ENCODE assay signal across 9 mouse cellular contexts in the genomic region with DNA sequence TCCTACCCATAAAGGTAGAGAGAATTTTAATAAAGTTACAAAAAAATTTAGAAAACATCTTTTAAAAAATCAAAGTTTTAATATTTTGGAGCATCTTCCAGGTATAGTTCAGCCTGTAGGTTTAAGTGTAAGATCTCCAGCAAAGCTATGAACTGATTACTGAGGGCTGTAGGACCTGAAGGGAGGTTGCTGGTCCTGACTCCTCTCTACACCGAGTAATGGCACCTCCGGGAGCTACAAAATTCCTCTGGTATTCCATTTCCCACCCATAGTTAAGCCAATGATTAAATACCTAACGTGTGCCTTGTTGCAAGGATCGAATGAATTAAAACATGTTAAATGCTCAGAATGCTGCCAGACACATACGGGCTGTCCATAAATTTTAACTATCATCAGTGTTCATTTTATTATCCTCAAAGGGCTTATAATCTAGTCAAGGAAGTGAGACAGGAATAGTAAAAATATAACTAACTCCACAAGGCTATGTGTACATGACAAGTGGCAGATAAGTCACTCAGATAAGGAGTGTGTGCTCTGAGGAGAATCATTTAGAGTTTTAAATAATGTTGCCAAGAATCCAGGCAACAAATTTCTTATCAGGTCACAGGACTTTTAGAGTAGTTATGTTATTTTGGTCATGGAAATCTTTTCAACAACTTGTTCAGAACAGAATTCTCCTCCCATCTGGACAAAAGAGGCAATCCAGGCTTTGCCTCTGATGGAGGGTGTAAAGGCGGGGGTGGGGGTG.
"Had no signal": no experiment of that assay in that cellular context is flagged by ENCODE, and none has a peak within 500 bp of the region (broad histone marks: within the 10 kb centered on the region; RNA-seq: fewer than 3 reads in every experiment).

No protein-coding gene starts in this region.

- H3K4me3 ChIP-seq: layer of hippocampus, adult 2 months; midbrain, embryonic 13.5 days had no signal

- H3K36me3 ChIP-seq: midbrain, embryonic 13.5 days had no signal

- H3K4me1 ChIP-seq: midbrain, embryonic 13.5 days had no signal

- H3K27ac ChIP-seq: layer of hippocampus, adult 2 months; liver, embryonic 14.5 days; midbrain, embryonic 13.5 days; stomach, postnatal 0 days had no signal

- H3K9me3 ChIP-seq: midbrain, embryonic 13.5 days had no signal

- DNase-seq: kidney, postnatal 10 days; kidney, postnatal 4 days; left cerebral cortex, postnatal 4 days; lung, adult 18-20 months; thymus, postnatal 4 days had no signal

- ATAC-seq: midbrain, embryonic 13.5 days had no signal

- H3K4me2 ChIP-seq: midbrain, embryonic 13.5 days had no signal

- H3K27me3 ChIP-seq: midbrain, embryonic 13.5 days had no signal

- H3K9ac ChIP-seq: liver, embryonic 14.5 days; midbrain, embryonic 13.5 days had no signal
